ENCODE assay signal across 23 mouse cellular contexts in the genomic region with DNA sequence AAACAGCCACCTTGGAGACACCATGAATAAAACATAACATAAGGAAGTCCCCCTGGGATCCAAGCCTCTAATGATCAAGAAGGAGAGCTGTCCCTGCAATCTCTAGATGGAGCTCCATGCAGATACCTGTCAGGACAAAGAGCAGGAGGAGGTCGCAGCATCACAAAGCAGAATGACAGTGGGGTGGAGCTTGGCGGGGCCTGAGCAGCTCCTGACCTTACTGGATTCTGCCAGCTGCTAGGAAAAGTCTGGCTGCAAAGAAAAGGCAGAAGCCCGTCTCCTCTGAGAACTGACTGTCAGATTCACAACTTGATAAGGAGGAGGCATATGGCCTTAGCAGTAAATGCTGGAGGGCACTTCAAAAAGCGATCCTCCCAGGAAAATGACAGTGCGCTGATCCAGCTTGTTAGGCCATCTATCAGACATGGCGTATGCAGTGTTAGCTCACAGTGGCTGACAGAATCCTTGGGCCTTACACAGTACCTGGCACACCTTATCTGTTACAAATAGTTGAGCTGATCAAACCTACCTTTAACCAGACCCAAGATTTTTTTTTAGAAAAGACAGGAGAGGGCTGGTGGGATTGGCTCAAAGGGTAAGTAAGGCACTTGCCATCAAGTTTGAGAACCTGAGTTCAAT.
DNase-seq lines count a peak whose midpoint lies in the region; ATAC-seq and TF ChIP-seq lines count a peak whose summit lies in the region.
"Had no signal": no experiment of that assay in that cellular context is flagged by ENCODE, and none has a peak within 500 bp of the region (broad histone marks: within the 10 kb centered on the region; RNA-seq: fewer than 3 reads in every experiment).

No protein-coding gene starts in this region.

- no peaks in the 10 kb centered on the region for H3K36me3 ChIP-seq in hindbrain, embryonic 11.5 days (ENCODE audit: control insufficient read depth, insufficient read depth, low read length)
- no peaks in the 10 kb centered on the region for H3K36me3 ChIP-seq in hindbrain, embryonic 16.5 days (ENCODE audit: control insufficient read depth, insufficient read depth, low read length)
- H3K36me3 ChIP-seq in ES-E14 (ENCODE audit: control insufficient read depth, insufficient read depth, low read length, poor library complexity, severe bottlenecking), result no peaks in the 10 kb centered on the region
- no peaks in the 10 kb centered on the region for H3K36me3 ChIP-seq in liver, postnatal 0 days (replicated peaks; ENCODE audit: insufficient read depth, low read length)
- H3K36me3 ChIP-seq: forebrain, embryonic 10.5 days; heart, embryonic 10.5 days; limb, embryonic 13.5 days; liver, embryonic 12.5 days; neural tube, embryonic 12.5 days; stomach, embryonic 15.5 days had no signal

- in situ Hi-C loops in ES-E14 (cut with MboI; ENCODE audit: low sequenced_read_pairs in 2 of 2, unreplicated experiment in 2 of 2), result no loop called here

- no peaks in the 10 kb centered on the region for H3K27me3 ChIP-seq in hindbrain, embryonic 11.5 days (ENCODE audit: control insufficient read depth, insufficient read depth, low read length)
- H3K27me3 ChIP-seq in hindbrain, embryonic 16.5 days (replicated peaks; ENCODE audit: control insufficient read depth, insufficient read depth, low read length), result no peaks in the 10 kb centered on the region
- no peaks in the 10 kb centered on the region for H3K27me3 ChIP-seq in liver, postnatal 0 days (ENCODE audit: insufficient read depth, low read length)
- H3K27me3 ChIP-seq: limb, embryonic 13.5 days; liver, embryonic 12.5 days; megakaryocyte, embryonic 14.5 days; neural tube, embryonic 12.5 days; stomach, embryonic 15.5 days had no signal

- H3K9ac ChIP-seq in hindbrain, embryonic 11.5 days (ENCODE audit: low read depth, low read length), result no peak overlapping the region
- no peak overlapping the region for H3K9ac ChIP-seq in hindbrain, embryonic 16.5 days (ENCODE audit: low read depth, low read length)
- H3K9ac ChIP-seq in ES-E14 (ENCODE audit: insufficient read depth, low read depth, low read length, poor library complexity, severe bottlenecking), result no peak overlapping the region
- no peak overlapping the region for H3K9ac ChIP-seq in liver, postnatal 0 days (replicated peaks)
- H3K9ac ChIP-seq: limb, embryonic 13.5 days; liver, embryonic 12.5 days; lung, embryonic 14.5 days; neural tube, embryonic 12.5 days; stomach, embryonic 15.5 days had no signal

- 36% methylated on average over 6 of the region's 6 CpGs for WGBS in hindbrain, embryonic 11.5 days
- WGBS in hindbrain, embryonic 16.5 days, result 27% methylated on average over 6 of the region's 6 CpGs
- 39% methylated on average over 6 of the region's 6 CpGs for WGBS in liver, postnatal 0 days (ENCODE audit: insufficient replicate concordance)

- no peak for TF ChIP-seq EP300 in liver, postnatal 0 days (IDR thresholded peaks at IDR 0.05; ENCODE audit: low read depth)

- DNase-seq in hindbrain, embryonic 11.5 days (ENCODE audit: low spot score), result peak; percentile 8
- DNase-seq in ES-E14 (ENCODE audit: low read depth, low spot score) (peak; percentile 34), WW6 (ENCODE audit: low read depth, low spot score) (peak; percentile 5)
- DNase-seq in retina, embryonic 14.5 days (ENCODE audit: low spot score), result peak; percentile 31
- no peak for DNase-seq in kidney, postnatal 14 days
- DNase-seq in liver, postnatal 0 days, result no peak
- DNase-seq: adrenal gland, adult 8-10 months; cerebellum, adult 8-10 months; cerebellum, postnatal 36 days; heart, postnatal 4 days; kidney, adult 18-20 months; layer of hippocampus, adult 9-11 months; lung, embryonic 14.5 days; thymus, postnatal 25 days had no signal

- H3K27ac ChIP-seq in hindbrain, embryonic 11.5 days (ENCODE audit: low read depth, low read length), result no peak overlapping the region
- no peak overlapping the region for H3K27ac ChIP-seq in hindbrain, embryonic 16.5 days (ENCODE audit: low read depth, low read length)
- no peak overlapping the region for H3K27ac ChIP-seq in ES-E14 (ENCODE audit: insufficient read depth, low read depth, low read length, poor library complexity, severe bottlenecking)
- no peak overlapping the region for H3K27ac ChIP-seq in liver, postnatal 0 days (ENCODE audit: low read depth)
- H3K27ac ChIP-seq: forebrain, embryonic 10.5 days; heart, embryonic 10.5 days; limb, embryonic 13.5 days; liver, embryonic 12.5 days; neural tube, embryonic 12.5 days; stomach, embryonic 15.5 days had no signal

- H3K4me1 ChIP-seq in hindbrain, embryonic 11.5 days (replicated peaks; ENCODE audit: control insufficient read depth, insufficient read depth, low read length), result no peaks in the 10 kb centered on the region
- H3K4me1 ChIP-seq in hindbrain, embryonic 16.5 days (ENCODE audit: control insufficient read depth, insufficient read depth, low read depth, low read length), result no peaks in the 10 kb centered on the region
- no peaks in the 10 kb centered on the region for H3K4me1 ChIP-seq in ES-E14 (ENCODE audit: control insufficient read depth in 2 of 2, insufficient read depth in 2 of 2, low read length in 2 of 2, poor library complexity in 1 of 2)
- H3K4me1 ChIP-seq in liver, postnatal 0 days (ENCODE audit: insufficient read depth), result no peaks in the 10 kb centered on the region
- H3K4me1 ChIP-seq: forebrain, embryonic 10.5 days; heart, embryonic 10.5 days; limb, embryonic 13.5 days; liver, embryonic 12.5 days; megakaryocyte, embryonic 14.5 days; neural tube, embryonic 12.5 days; stomach, embryonic 15.5 days had no signal

- no peak overlapping the region for H3K4me2 ChIP-seq in hindbrain, embryonic 11.5 days (replicated peaks; ENCODE audit: low read depth, low read length)
- H3K4me2 ChIP-seq in hindbrain, embryonic 16.5 days (ENCODE audit: low read length), result no peak overlapping the region
- no peak overlapping the region for H3K4me2 ChIP-seq in liver, postnatal 0 days (ENCODE audit: low read depth, low read length)
- H3K4me2 ChIP-seq: limb, embryonic 13.5 days; liver, embryonic 12.5 days; lung, embryonic 14.5 days; neural tube, embryonic 12.5 days; stomach, embryonic 15.5 days had no signal

- no peaks in the 10 kb centered on the region for H3K9me3 ChIP-seq in hindbrain, embryonic 11.5 days (ENCODE audit: control insufficient read depth, low read length)
- no peaks in the 10 kb centered on the region for H3K9me3 ChIP-seq in hindbrain, embryonic 16.5 days (ENCODE audit: control insufficient read depth, low read length)
- no peaks in the 10 kb centered on the region for H3K9me3 ChIP-seq in ES-E14 (ENCODE audit: control insufficient read depth, insufficient read depth, low read depth, low read length)
- no peaks in the 10 kb centered on the region for H3K9me3 ChIP-seq in liver, postnatal 0 days (ENCODE audit: low read length)
- H3K9me3 ChIP-seq: forebrain, embryonic 10.5 days; heart, embryonic 10.5 days; limb, embryonic 13.5 days; liver, embryonic 12.5 days; megakaryocyte, embryonic 14.5 days; neural tube, embryonic 12.5 days; stomach, embryonic 15.5 days had no signal

- no peak for TF ChIP-seq CTCF in liver, postnatal 0 days (IDR thresholded peaks at IDR 0.05; ENCODE audit: low read depth)

- H3K4me3 ChIP-seq in hindbrain, embryonic 11.5 days (ENCODE audit: low read depth, low read length), result no peak overlapping the region
- no peak overlapping the region for H3K4me3 ChIP-seq in hindbrain, embryonic 16.5 days (ENCODE audit: low read length)
- H3K4me3 ChIP-seq in ES-E14 (ENCODE audit: insufficient read depth in 1 of 2, low read depth in 1 of 2, low read length in 2 of 2, poor library complexity in 1 of 2, severe bottlenecking in 1 of 2), result no peak overlapping the region
- H3K4me3 ChIP-seq in liver, postnatal 0 days (ENCODE audit: low read depth, low read length), result no peak overlapping the region
- H3K4me3 ChIP-seq: forebrain, embryonic 10.5 days; heart, embryonic 10.5 days; limb, embryonic 13.5 days; liver, embryonic 12.5 days; megakaryocyte, embryonic 14.5 days; neural tube, embryonic 12.5 days; stomach, embryonic 15.5 days had no signal

- ATAC-seq in hindbrain, embryonic 11.5 days (ENCODE audit: low FRiP score), result peak; percentile 33; the same call in 1 of the 2 replicates
- ATAC-seq in hindbrain, embryonic 16.5 days, result no peak
- no peak for ATAC-seq in liver, postnatal 0 days
- ATAC-seq: inflammation-experienced regulatory T-cells, adult 6 months; liver, embryonic 12.5 days had no signal

TF ChIP-seq in ES-E14, 5 proteins besides CTCF, POLR2A, EP300 and RAD21:
- TF ChIP-seq ZNF384 (IDR thresholded peaks at IDR 0.05; ENCODE audit: low read depth, low read length) (no peak), ZC3H11A (IDR thresholded peaks at IDR 0.05; ENCODE audit: borderline replicate concordance, low read depth, low read length) (no peak), MAFK (IDR thresholded peaks at IDR 0.05; ENCODE audit: insufficient read depth, low read depth, low read length) (no peak), CHD2 (IDR thresholded peaks at IDR 0.05; ENCODE audit: low read depth, low read length) (no peak), HCFC1 (IDR thresholded peaks at IDR 0.05; ENCODE audit: borderline replicate concordance, insufficient read depth, low read length) (no peak)

Comparison
In these comparisons a context has a peak if more than half of its experiments do, and no peak if none do; other contexts are left out.
1. DNase-seq: peak in hindbrain, embryonic 11.5 days (single experiment), ES-E14 (single experiment), WW6 (single experiment) and retina, embryonic 14.5 days (single experiment); none in kidney, postnatal 14 days (single experiment) and liver, postnatal 0 days (single experiment).